Mouse (Mus musculus) heart, adult 2 months (tissue): Measurements from ENCODE around the gene Pdlim4.

Experiments used
- EP300 ChIP-seq: fragments of 200-500 bp; IDR thresholded peaks from 2 replicates; pipeline ENCODE4 v1.6.1; 2011; ENCODE audit warnings: low read depth, low read length, control low read depth; ENCODE audit not compliant: insufficient read depth
- POLR2A ChIP-seq: fragments of 200-500 bp; IDR thresholded peaks from 2 replicates; pipeline ENCODE4 v1.6.1; 2011; ENCODE audit warnings: mild to moderate bottlenecking, low read depth, low read length, control low read depth; ENCODE audit not compliant: insufficient read depth

GRCm38 (mm10) chr11:54040676-54041075 is 28.1 kb downstream of the Pdlim4 start:
- TF ChIP-seq POLR2A (no peak), EP300 (no peak)
